Mouse (Mus musculus) brain, adult 2 months (tissue): Measurements from ENCODE around the gene Klhl9.

ENCODE experiments used
- DNase-seq: peaks from one replicate; pipeline ENCODE4 v3.0.0; 2011; ENCODE audit warnings: low read depth, low spot score

Klhl9 gene

DNA sequence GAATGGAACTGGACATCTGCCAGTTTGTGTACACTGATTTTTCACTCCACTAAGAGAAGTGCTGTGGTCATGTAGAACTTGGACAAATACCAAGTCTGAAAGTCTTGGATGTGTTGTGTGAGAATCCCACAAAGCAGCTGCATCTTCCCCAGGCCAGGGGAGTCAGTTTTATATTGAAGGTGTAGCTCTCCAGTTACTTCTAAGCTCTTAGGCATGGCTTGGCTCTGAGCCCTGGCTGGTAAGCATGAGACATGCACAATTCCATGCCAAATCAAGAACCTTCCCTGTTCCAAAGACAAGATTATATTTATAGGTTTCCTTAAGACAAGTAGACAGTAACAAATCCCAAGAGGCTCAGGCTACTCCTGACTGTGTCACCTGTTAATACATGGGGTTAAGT is 7.2 kb downstream of the Klhl9 start:
- peak; percentile 48 for DNase-seq

DNA sequence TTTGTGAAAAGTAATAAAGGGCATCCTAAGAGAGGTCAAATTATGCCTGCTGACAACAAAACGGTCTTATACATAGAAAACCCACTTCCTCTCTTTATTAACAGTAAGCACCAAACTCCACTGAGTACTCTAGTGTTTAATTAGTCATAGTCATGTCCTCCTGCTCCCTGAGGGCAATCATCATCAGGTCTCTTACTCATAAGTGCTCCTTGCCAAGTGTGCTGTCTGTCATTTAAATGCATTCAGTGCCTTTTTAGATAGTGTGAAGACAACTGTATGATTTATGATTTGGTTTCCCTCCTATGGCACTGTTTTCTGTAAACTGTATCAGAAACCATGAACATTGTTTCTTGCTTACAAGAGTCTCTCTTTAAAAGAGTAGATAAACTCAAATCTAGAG is 8.0 kb downstream of the Klhl9 start:
- peak; percentile 18 for DNase-seq

DNA sequence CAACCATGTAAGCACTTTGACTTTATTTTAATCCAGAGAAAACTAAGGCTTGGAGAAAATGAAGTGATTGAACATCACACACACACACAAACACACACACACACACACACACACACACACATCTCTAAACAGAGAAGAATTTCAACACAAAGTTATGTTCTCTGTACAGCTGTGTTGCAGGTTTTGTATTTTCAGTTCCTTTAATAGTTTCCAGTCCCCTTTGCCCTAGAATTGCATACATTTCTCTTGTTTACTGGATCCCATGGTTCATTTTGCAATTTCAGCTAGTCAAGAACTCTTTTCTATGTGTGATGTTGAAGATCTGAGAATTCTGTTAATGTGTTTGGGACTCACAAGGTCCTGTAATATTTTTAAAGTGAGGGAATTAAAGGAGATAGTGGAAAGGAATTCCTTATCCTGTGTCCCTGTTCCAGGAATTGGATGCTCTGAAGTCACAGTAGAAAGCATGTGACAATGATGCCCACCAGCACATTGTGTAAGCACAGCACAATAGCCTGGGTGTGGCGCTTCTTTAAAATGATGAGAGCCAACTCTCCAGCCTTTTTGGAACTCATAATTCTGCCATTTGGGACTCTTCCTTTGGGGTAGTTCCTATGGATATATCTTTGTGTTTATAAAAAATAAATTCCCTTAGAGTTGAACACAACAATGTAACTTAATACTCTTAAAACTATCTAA is 15.0 kb downstream of the Klhl9 start:
- no peak for DNase-seq

DNA sequence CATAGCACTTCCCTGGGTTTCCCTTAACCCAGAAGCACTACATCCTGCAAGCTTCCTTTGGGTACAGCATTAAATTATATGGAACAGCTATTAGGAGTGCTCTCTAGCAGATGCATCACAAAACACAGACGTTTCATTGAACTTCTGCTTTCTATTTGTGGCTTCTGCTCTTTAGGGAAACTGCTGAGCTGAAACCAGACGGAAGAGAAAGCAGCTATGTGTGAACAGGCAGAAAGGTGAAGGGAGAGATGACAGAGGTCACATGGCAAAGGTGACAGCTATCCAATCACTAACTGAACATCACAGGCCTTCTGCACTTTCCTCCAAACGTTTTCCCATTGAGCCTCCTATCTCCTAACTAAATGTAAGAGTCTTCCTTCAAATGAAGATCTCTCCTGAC is 16.3 kb downstream of the Klhl9 start:
- DNase-seq: no peak

DNA sequence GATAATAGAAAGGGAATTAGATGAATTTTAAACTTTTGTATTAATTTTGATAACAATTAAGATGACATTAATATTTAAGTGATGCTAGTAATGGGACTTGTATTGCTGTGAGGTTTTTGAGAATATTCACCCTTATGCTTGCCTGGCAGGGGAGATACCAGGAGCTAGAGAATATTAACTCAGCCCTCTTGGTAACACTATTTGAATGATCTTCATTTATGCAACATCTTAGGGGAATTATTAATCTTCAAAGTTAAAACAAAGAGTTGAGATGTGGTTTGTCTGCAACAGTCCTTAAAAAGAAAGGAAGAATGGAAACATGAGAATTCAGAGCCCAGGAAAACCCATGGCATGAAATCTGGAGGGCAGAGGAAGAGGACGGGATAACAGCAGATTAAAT is 23.0 kb downstream of the Klhl9 start:
- no peak for DNase-seq

DNA sequence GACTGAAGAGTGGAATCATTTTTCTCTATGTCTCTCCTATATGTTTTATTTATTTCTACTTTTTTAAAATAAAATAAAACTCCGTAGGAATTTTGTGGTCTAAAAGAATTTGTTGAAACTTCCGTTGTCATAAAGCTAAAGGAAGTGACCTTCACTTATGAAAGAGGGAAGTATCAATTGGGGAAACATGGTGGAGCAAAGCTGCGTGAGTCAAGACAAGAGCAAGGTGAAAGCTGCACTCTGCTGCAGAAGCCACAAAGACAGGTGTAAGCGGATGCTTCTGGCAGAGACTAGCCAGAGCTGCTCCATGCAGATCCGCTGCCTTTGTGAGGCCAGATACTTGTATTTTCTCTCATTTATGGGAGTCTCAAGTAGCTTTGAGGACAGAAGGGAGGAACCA is 23.5 kb downstream of the Klhl9 start:
- no peak for DNase-seq

DNA sequence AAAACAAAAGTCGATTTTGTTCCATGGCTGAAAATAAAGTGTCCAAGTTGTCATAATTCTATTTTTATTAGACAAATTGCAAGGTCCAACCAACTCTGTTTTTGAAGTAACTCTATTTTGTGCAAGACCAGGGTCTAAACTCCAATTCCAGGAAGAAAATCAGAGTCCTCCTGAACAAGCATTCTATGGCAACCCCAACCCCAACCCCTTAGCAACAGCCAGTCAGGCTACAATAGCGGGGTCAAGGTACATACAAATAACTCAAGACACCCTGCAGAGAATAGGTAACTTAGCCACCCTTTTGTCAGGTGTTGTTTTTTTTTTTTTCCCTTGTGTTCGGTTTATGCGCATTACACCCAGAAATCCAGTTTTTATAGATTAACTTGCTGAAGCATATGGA is 24.5 kb downstream of the Klhl9 start:
- no peak for DNase-seq

DNA sequence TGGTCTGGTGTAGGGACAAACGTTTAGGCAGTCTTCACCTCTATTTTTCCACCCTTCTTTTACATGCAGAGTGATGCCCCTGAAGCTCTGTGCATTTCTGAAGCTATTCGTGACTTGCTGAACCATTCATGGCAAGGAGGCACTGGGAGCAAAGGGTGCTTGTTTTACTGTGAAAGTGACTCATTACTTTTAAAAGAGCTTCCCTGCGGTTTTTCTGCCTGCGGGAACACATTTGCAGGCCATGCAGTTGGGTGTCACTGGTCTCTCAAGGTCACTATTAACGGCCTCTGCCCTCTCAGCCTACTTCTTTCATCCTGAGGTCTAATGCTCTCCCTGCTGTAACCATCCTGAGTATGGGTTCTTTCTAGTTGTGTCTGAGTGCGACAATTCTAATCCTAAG is 25.2 kb downstream of the Klhl9 start:
- no peak for DNase-seq

DNA sequence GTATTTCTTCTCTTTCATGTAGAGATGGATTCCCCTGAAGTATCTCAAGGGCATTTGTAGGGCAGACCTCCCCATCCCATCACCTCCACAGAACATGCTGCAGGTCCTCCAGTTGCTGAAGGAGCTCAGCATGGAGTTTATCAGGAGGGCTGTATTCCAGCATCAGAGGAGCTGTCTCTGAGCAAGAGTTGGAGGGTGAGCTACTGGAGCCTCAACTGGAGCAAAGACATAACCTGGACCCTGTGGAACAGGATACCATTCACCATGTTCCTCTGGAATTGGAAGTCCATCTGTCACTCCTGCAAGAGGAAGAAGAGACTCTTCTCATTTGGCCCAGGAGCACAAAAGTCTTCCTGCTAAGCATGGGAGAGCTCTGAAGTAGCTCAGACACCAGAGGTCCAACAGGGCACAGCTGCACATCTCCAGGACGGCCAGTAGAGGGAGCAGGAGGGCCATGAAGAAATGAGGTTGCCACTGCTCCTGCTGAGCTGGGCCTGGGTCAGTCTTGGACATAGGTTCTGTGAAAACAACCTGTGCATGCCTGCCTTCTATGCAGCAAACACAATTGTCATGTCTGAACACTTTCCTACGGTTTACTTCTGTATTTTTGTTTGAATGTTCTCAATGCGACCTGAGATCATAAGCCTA is 25.9 kb downstream of the Klhl9 start:
- peak; percentile 85 for DNase-seq

DNA sequence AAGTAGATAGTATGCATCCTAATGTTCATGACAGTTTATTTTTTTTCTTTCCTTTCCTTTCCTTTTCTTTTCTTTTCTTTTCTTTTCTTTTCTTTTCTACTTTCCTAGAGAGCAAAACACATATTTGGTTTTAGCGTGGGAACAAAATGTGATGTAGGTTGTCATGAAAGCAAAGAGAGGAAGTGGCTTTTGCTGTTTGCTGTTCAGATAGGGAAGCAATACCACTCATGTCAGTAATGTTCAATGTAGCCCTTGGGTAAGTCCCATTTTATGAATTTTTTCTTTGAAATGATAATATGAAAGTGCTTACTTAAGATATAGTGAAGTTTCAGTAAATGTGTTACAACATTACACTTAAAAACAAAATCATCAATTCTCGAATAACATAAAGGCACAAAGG is 28.9 kb downstream of the Klhl9 start:
- no peak for DNase-seq

DNA sequence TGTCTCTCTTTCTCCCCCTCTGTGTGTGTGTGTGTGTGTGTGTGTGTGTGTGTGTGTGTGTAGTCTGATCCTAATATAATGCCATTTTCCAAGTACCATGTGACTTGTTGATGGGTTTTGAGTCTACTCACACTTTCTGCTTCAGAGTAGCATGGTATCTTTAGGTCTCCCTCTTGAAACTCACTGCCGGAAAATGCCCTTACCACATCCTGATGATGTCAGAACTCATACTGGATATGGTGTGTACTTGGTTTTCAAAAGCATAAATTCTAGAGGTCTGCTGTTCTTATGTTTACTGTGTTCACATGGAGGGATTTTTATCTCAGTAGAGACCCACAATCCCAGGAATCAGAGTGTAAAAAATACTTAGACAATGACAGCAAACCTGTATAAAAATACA is 29.7 kb downstream of the Klhl9 start:
- DNase-seq: no peak

DNA sequence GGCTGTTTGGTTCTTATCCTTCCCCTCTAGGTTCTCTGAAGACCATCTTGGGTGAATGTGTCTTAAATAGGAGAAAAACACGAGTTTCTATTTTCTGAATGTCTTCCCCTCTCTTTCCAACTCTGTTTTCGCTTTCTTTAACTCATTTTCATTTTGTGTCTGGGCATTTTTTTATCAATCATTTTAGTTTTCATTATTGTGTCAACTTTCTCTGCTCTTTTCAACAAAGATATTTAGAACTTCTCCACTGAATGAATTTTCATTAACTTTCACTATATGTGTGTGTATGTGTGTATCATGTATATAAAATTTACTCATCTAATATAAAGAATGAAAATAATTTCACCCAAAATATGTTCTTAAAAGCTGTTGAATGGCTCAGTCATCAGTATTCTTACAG is 31.0 kb downstream of the Klhl9 start, which contains the start of gene Ifnab:
Gene Ifnab, minus strand, starts transcription at position 101 of the 400 bp plus-strand sequence.
- DNase-seq: no peak

DNA sequence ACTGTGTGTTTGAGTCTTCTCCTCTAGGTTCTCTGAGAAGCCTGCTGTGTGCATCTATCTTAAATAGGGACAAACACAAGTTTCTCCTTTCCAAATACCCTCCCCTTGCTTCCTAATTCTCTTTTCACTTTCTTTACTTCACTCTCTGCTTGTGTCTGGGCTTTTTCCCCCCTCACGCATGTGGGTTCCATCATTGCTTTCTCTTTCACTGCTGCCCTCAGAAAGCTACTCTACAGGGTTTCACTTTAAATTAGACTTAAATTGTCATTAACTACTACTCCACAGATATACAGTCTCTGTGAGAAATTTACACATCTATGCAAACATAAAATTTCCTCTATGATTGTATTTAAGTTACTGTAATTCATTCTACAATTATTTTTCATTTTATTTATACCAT is 38.5 kb downstream of the Klhl9 start, which contains the start of gene Ifna2:
Gene Ifna2, minus strand, starts transcription at position 101 of the 400 bp plus-strand sequence.
- no peak for DNase-seq

DNA sequence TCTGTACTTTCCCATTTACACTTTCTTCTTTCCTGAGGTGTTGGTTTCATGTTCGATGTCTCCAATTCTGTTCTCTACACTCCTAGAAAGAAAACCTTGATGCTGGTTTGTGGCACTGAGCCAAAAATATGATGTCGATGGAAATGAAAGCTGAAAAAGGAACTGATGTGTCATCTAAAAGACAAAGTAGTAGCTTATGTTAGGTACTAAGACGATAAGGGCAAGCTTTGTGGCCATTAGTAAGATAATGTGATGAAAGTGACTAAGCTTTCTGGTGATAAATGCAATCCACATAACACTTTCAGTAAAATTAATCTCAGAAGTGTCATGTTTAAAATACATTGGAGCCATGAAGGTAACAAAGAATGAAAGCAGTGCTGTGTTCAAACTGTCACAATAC is 40.9 kb downstream of the Klhl9 start:
- DNase-seq: no peak

DNA sequence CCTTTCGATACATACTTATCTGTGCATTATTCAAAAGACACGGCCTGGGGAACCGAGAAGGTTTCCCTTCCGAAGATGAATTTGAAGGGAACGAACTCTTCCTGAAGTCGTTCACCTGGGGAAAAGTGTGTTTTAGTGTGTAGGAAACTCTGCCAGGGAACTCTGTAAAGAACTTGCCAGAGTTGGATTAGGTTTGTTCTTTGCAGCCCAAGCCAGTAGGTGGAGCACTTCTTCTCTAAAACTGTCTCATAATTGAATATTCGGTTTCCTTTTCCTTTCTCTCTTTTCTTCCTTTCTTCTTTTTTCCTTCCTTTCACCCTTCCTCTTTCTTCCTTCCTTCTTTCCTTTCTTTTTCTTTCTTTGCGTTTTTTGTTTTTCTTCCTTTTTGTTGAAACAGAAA is 41.9 kb downstream of the Klhl9 start:
- peak; percentile 58 for DNase-seq

DNA sequence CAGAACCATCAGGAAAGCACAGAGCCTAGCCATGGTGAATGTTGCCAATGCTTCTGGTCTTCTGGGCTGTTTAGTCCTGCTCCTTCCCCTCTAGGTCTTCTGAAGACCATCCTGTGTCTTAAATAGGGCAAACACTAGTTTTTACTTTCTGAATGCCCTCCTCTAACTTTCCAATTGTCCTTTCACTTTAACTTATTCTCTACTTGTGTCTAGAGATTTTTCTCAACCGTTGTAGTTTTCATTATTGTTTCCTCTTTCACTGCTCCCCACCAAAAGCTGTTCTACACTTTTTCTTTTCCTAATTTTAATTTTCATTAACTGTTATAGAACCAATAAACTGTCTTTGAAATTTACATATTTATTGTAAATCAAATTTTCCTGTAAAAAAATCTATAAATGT is 45.4 kb downstream of the Klhl9 start, which contains the start of gene Ifna16:
Gene Ifna16, minus strand, starts transcription at position 101 of the 400 bp plus-strand sequence.
- no peak for DNase-seq
